Mouse (Mus musculus) megakaryocyte, adult 5-6 weeks (primary cell): ENCODE measurements at regions not wholly inside any gene's neighbourhood (a gene's known extent, or its start where the extent isn't known, plus 50 kb on each side); places are given as distances from the start of the nearest gene placed in this dataset.

Experiments
- ATAC-seq: 2 replicates; pipeline ENCODE4 v1.8.0; 2016; ENCODE audit warnings: mild to moderate bottlenecking, inconsistent platforms; ENCODE audit not compliant: poor library complexity, severe bottlenecking

DNA sequence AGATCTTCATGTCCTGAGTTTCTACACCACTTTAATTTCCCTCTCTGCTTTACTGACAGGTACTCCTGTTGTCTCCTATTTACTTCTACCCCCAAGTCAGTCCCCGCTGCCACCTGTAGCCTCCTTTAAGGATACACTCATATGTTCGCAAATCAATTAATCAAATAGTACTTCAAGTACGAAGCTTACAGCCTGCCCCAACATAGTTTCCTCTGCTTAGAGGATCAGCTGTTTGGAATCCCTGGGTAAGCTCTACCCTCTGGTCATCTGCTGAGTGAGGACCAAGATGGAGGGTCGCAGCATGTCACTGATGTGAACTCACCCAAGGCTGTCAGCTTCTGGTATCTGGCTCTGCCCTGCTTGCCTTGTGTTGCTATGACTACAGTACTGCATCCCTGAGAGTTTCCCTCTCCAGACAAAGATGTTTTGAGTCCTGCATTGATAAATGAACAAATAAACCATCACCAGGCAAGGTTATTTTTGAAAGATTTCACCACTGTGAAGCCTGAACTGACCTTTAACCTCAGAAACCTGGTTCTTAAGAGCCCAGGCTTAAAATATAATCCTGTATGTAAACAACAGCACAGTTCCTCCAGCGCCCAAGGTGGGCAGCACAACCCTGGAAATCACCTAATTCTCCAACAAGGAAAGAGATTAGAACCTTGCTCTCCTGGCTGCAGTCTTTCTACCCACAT, 159.6 kb upstream of the Foxq1 start:
- no peak for ATAC-seq

DNA sequence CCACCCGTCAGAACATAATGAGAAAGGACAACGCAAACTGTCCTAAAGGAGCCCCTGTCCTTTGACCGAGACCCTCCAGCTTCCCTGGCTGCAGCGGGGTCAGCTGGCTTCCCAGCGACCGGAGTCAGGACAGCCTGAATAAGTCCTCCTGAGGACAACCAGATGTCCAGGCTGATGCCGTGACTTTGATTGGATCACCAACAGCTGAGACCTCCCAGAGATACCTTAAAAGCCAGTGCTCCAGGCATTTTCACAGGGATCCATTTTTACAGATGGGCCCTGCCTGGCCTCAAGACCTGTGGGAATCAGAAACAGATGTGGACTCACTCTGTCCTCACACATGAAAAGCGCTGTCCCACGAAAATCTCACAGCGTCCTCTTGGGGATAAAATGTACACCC, 158.7 kb upstream of the Foxq1 start:
- ATAC-seq, result no peak

GRCm38 (mm10) chr13:31400401-31400800, 155.5 kb upstream of the Foxq1 start:
- no peak for ATAC-seq

DNA sequence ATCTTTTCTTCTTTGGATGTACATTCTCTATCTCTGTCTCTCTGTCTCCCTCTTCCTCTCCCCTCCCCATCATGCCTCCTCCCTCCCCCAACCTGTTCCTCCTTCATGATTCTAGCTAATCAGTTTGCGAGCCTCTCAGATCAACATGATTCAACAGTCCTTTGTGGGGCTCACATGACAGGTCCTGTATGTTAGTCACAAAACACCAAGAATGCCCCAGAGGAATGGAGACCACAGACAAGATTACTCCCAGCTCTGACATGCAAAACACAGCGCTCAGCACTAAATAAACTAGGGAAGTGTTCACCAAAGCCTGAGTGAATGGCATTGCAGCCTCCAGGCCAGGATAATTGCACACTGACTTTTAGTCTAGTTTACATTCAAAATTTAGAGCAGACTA, 150.6 kb upstream of the Foxq1 start:
- no peak for ATAC-seq

DNA sequence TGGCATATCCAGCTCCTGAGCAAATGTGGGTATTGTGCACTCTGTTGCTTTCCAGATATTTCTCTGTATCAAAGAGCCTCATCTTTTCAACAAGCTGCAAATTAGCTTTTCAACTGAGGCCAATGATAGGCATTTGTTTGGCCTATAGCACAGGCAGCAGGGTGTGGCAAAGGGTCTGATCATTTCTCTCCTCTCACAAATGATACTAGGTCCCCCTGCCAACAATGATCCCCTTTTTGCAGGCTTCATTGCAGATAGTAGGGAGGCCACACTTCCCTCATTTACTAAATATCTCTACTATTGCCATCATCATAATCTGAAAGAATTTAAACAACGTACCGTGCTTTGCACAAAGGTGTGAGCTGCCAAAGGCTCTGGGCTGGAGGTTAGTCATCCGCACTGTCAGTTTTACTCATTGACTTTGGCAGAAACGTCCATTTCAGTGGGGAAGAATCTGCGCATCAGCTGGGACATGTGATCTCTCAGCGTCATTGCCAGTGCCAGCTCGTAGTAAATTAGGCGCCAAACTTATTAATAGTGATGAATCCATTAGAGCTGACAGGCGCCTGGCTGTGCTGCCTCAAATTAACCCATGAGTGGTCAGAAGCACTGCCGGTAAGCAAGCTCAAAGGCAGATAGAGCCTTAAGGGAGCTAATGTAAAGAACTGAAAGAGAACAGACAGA, 147.4 kb upstream of the Foxq1 start:
- ATAC-seq, result no peak

GRCm38 (mm10) chr13:31409123-31409513, 146.8 kb upstream of the Foxq1 start:
- ATAC-seq, result no peak

DNA sequence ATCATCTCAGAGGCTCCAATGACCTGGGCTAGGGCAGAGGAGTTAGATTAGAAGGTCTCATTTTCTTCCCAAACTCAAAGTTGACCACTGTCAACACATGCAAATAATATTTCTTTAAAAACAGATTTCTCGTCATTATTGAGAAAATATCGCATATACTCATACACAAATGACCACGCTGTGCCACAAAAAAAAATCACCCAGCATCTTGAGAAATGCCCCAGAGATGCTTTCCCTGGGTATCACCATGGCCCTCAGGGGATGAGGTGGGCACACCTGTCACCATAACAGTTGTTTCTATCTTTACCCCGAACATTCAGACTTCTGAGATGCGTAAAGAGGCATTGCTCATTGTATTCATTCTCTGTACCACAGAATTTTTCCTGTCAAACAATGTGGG, 134.4 kb upstream of the Foxq1 start:
- ATAC-seq, result no peak

- no peak for ATAC-seq
Measured at GRCm38 (mm10) chr13:31423599-31423998, 132.3 kb upstream of the Foxq1 start.

DNA sequence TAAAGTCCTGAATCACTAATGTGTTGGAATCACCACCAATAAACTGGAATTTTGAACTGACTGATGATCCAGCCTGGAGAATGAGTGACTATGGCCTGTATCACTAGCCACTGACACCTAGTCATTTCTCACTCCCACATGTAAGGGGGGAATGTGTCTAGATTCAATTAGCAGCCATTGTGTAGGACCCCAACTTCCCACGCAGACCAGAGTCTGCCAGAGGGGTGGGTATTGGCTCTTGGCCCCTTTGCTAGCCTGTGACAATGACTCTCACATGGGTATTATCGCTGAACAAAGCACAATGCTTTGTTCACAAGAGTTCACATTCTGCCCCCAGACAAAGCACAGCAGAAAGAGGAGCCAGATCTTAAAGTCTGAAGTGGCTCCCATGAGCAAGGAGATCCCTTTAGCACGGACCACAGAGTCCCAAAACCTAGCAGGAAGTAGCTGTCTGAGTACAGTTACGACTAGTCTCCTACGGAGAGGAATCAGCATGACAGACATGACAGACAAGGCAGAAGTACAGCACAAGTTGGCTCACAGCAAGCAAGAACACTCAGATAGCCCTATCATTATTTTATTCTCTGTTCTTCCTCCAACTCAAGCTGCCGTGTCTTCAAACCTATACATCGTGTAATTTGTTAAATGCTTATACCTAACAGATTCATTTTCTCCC, 130.0 kb upstream of the Foxq1 start:
- ATAC-seq, result no peak

DNA sequence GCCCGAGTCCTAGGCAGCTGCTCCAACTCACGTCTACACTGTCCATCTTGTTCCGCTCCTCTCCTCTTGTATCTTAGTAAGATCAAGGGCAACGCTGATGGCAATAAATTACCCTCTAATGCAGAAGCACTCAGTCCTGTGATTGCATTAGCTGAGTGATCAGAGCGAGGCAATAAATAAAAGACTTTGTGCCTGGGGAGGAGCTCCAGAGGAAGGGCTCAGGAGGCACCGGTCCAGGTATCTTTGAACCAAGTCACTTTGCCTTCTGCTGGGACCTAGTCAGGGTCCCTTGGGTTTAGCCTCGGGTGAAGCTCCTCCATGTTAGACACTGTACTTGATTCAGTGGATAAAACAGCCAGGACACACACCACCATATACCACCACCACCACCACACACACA, 119.5 kb upstream of the Foxq1 start:
- ATAC-seq, result no peak

DNA sequence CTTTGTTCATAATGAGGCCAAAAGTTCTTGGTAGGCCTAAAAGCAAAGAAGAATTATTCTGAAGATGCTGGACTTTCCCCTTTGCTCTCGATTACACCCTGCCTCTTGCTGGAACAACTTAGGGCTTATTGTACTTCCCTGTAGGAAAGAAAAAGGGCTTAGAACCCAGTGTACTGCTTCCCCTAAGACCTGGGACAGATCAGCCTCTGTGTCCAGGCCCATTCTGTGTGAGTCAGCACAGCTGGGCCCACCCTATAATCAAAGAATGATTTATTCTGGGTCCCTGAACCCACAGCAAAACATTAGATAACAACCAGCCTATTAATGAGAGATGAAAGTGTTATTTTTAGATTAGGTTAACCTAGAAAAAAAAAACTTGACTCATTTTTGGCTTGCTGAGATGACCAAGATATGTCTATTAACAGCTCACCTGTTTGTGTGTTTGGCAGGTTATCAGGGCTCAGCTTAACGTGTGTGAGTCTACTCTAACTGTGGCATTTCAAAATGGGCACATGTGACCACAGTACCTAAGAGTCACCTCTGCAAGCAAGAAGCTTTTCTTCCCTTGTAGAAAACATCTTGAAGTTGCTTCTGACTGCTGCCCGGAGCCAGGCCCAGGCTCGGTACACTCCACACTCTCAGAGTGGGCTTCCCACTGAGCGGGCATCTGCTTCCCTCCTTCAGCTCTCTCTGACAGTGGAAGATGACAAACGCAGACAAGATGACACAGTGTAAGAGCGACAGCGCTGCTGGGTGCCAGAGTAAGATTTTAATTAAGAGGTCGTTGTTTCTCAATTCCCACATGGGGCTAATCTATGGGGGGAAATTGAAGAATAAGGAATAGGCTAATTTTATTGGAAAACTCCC, 115.9 kb upstream of the Foxq1 start:
- ATAC-seq, result no peak

DNA sequence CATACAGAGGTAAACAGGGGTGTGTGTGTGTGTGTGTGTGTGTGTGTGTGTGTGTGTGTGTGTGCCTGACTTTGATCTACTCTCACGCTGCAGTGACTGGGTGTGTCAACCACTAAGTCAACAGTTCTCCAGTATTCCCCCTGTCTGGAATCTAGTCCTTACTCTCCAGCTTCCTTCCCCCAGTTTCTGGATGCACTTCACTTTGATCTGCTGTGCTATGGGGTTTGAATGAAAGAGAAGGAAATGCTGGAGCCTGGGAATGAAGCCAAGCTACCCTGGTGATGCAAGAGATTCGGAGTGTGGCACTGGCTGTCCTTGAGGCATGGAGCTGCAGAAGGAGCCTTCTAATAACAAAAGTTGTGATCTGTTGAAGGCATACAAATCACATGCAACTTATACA, 97.1 kb upstream of the Foxq1 start:
- ATAC-seq, result no peak

DNA sequence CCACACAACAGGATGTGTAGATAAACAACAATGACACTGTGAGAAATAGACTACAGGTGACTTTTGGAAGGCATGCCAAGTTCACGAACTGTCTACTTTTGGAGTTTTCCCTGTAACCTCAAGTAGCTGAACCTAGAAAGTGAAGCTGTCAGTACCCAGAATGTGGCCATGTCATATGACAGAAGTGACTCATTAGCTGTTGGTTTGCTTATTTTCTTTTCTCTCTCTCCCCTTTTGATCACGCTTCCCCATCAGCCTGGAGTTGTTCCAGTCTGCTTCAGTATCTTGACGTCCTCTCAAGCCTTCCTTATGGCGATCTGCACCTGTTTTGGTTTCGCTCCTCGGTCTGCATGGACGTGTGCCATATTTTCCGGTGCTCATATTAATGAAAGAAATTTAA, 90.8 kb upstream of the Foxq1 start:
- ATAC-seq, result no peak

DNA sequence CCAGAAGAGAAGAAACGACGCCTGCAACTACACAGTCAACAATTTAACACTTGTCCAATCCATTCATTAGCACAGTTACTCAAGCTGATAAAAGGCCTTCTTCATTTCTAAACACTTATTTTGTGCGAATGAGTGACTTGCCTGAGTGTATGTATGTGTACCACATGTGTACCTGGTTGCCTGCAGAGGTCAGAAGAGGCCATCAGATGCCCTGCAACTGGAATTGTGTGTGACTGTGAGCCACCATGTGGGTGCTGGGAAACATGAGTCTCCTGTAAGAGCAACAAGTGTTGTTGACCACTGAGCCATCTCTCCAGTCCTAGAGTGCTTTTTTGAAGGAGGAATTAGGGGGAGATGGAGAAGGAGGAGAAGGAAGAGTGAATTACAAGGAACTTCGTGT, 90.2 kb upstream of the Foxq1 start:
- no peak for ATAC-seq

- no peak for ATAC-seq
Measured at GRCm38 (mm10) chr13:31468131-31468530, 87.8 kb upstream of the Foxq1 start.

- no peak for ATAC-seq
Measured at GRCm38 (mm10) chr13:31468983-31469382, 87.0 kb upstream of the Foxq1 start.

DNA sequence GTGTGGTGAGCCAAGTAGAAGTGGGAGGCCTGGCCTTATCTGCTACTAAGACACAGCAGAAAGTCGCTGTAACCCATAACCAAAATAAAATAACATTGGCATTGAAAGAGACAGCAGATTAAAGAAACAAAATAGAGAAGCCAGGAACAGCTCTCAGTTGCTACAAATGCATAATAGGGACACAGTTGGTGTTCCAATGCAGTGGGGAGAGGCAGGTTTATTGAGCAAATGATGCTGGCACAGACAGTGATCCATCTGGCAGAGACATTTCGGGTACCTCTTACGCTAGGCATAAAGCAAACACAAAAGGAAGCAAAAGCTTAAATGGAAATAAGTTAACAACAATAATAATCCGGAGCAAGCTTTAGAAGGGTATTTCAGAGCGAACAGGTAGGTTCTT, 83.6 kb upstream of the Foxq1 start:
- ATAC-seq, result no peak

GRCm38 (mm10) chr13:31472804-31473203, 83.1 kb upstream of the Foxq1 start:
- no peak for ATAC-seq

GRCm38 (mm10) chr13:31473275-31473674, 82.7 kb upstream of the Foxq1 start:
- peak; percentile 85 for ATAC-seq

GRCm38 (mm10) chr13:31475845-31476244, 80.1 kb upstream of the Foxq1 start:
- ATAC-seq, result no peak

- no peak for ATAC-seq
Measured at GRCm38 (mm10) chr13:31477171-31477867, 78.6 kb upstream of the Foxq1 start.
